Mouse (Mus musculus): ENCODE data around the gene Flt4.

Gene Flt4

DNA sequence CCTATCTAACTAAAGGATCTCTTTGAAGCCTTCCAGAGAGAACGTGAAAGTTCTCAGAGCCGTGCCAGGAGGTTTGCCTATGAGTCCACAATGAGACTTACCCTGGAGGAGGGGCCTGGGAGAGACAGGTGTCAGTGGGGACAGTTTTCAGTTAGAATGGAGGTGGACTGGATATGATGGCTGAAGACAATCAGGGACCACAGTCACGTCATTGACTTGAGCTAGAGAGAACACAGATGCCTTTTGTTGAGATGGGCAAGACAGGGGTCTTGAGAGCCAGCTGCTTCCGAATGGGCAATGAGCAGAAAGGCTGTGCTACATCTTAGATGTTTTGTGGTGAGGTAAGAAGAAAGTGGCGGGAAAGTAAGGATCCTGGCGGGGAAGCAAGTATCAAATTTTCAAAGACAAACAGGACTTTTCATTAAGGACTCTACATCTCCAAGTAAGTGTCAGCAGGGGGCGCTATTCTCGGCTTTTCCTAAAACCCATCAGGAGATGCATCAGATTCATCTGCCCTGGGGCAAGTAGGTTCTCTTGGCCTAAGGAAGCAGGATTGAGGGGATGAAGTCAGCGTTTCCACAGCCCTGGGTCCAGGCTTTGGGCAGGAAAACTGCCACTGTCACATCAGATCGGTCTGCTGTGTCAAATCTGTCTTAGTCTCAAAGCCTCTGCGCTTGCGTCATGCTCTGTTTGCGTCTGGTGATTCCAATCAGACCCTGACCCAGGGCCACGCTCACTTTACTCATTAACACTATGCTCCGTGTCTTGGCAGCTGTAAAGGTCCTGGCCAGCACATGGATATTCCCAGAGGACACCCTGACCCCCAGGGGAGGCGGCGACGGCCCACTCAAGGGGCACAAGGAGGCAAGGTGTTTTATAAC lies 41.3 kb downstream of the Flt4 start:
- DNase-seq (ENCODE audit: low spot score in 2 of 2) = no peak

DNA sequence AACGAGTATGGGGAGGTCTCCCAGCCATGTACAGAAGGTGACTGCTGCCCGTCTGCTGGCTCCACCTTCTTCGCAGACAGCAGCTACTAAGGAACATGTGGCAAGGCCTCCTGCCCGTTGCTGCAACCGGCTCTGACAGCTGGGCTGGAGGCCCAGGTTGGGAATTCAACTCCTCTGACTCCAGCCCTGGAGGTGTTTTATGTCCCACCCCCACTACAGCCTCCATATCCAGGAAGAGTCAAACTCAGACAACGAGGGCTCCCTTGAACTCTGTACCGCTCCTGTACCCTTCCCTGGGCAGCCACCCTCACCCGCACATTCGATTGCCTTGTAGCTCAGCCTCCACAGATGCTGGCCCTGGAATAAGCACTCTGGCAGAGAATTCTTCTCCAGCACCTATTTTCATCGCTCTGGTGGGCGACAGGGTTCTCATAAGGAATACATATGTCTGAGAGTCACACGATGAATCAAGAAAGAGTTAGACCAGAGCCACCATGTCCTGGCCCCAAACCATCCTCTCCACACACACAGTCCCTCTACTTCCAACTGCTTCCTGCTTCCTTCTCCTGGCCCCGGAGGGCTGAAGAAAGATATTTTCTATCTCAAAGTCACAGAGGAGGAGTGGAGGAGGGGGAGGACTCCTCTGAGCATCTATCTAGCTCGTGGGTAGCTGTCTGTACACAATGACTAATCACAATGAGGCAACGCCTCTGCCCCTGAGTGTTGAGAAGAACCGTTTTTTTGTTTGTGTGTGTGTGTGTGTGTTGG lies 42.1 kb downstream of the Flt4 start:
- DNase-seq (ENCODE audit: low spot score in 2 of 2) = no peak

DNA sequence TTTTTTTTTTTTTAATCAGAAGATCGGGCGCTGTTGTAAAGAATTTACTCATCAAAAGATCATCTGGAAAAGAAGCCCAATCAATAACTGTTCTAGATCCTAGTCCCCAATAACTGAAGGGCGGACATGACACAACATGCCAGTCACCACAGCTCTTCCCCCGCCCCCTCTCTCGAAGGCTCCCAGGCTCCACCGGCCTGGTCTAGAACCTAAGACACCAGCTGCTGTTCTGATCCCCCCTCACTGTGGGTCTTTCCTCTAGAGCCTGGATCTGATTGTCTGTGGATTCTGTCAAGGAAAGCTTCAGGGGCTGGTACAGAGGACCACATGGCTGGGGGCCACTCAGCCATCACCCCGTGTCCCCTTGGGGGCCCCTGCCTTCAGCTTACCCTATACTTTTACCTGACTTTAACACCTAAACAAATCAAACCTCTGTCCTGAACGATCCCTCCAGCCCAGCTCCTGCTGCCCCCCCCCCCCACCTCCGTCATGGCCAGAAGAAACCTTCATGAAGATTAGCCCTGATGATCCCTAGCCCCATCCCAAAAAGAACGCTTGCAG lies 42.8 kb downstream of the Flt4 start:
- no peak for DNase-seq (ENCODE audit: low spot score in 2 of 2)

DNA sequence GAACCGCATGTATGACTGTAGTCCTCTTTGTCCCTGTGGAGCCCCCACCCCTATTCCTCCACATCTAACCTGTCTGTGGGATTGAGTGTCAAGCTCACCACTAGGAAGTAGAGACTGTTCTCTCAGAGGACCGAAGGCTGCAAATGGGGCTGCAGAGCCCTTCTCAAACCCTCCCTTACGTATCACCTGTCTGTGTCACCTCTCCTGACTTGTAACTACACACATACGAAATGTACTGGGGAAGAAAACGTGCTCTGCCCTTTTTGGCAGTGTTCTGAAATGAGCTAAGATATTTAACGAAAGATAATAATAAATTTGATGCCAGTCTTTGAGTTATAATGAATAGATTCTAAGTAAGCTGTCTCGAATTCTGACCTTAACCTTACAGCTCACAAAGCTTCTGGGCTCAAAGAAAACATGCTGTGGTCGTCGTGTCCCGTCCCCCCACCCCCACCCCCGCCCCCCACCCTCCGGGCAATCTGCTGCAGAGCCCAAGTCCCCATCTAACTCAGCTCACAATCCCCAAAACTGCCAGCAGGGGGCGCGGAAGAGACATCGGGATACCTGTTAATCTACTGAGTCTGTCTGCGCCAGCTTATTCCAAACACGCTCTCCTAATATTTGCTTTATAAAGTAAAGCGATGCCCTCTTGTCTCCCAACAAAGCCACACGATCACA lies 43.5 kb downstream of the Flt4 start:
- DNase-seq (ENCODE audit: low spot score in 2 of 2) = peak; percentile 84 to 89

DNA sequence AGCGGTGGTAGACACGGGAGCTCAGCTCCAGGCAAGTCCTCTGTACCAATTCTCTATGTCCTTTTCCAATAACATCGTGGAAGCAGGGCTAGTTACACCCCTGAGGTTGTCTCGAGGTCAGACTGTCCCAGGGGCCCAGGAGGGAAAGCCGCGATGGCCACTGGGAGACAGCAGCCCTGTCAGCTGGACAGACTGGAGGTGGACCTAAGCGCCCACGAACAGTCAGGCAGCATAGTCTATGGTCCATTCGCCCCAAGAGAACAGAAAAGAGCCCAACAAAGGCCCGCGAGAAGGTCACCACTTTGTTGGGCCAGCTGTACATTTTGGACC lies 44.0 kb downstream of the Flt4 start:
- DNase-seq (ENCODE audit: low spot score in 2 of 2) = no peak

DNA sequence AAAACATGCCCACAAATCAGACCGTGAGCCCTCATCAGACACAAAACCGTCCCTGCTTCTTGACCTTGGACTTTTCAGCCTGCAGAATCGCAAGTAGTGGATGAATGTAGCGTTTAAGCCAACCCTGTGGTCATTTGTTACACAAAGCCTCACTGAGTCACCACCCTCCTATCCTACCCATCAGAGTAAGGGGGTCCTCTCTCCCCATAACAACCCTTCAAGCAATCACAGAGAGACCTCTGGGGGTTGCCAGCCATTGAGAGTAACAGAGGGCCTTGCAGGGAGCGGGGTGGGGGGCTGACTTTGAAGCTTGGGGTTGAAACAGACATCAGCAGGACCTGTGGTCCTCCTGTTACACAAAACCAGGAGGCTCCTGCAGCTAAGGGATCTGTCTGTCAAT lies 45.6 kb downstream of the Flt4 start:
- DNase-seq (ENCODE audit: low spot score in 2 of 2) = no peak

DNA sequence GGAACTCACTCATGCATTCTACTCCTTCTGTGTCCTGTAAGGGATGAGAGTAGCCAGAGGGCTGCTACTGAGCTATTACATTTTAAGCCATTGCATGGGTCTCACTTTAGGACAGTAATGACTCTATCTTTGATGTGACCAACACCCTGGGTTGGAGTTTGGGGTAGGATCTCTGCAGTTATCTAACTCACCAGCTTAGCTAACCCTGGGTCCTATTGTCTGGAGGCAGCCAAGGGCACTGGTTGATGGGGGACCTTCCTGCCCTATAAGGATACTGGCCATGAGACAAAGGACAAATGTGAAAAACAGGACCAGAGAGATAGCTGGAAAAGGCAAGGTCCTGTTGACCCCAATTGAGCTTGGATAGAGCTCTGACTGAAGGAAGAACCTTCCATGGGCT lies 46.4 kb downstream of the Flt4 start:
- DNase-seq (ENCODE audit: low spot score in 2 of 2) = no peak

DNA sequence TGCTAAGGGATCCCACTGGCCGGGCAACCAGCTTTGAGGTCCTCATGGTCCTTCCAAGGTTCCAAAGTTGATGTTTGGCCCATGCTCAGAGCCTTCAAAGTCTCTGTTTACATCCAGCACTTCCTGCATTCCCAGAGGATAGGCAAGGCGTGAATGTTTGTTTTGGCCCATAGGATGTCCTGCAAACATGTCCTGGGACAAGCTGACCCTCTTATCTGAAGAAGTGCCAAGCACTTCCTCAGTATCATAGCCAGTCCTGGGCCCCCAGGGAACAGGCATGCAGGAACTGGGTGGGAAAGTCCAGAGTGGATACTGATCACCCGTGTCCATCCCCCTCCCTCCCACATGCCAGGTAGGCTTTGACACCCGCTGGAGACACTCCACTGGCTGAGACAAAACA lies 49.0 kb downstream of the Flt4 start:
- DNase-seq (ENCODE audit: low spot score in 2 of 2) = no peak

DNA sequence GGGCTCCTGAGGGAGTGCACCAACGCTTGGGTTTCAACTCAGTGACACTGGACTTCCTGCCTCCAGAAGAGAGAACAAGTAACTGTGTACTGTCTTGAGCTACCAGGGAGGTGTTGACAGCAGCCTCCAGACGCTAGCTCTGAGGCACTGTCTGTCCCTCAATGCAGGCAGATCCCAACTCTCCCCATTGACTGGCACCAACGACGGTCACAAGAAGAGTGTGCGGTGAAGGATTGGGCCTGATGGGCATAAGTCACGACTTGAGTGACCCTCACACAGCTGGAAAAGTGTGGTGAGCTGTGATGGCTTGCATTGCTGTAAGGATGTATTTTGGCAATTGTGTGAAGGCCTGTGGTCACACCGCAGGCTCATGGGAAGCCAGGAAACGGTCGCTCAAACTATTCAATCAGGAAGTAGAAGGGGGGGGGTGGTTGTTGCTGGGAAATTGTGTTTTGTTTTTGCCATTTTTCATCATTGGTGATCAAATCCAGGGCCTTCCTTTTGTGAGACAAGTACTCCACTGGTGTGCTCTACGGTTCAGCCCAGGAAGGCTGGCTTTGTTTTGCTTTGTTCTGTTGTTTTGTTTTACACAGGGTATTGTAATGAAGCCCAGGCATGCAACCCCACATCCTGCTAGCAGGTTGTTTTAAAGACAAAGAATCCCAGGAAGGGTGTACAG lies 49.9 kb downstream of the Flt4 start:
- DNase-seq (ENCODE audit: low spot score in 2 of 2) = no peak

DNA sequence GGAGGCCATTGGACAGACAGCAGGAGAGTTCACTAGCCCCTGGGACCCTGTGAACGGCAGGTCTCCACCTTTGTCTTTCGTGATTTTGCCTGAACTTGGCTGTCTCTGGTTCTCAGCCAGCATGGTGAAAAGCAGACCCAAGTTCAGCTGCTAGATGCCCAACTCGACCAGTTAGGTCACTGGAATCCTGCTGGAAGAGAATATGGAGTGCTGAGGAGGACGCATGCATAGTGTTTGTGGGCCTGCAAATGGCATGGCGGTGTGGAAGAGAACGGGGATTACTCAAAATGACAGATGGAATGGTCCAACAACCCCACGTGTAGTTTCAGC lies 50.4 kb downstream of the Flt4 start:
- DNase-seq (ENCODE audit: low spot score in 2 of 2) = no peak

DNA sequence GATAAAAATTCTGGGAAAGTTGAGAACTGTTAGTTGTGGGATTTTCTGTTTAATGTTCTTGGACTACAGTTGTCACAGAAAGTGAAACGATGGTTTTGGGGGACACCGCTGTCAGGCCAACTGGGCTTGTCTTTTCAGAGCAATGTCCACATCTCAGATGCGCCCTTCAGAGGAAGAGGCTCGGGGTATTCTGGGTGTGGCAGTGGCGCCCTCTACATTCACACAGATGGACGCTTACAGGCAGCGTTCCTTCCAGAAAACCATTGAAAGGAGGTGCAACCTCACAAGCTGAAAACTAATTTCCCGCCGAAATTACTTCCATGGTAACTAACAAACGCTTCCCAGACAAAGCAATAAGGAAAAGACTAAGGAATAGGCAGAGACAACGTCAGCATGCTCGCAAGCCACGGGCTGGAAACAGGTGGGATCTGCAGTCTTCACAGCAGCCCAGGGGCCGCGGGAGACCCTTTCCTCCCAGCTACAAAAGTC lies 53.3 kb downstream of the Flt4 start:
- DNase-seq (ENCODE audit: low spot score in 2 of 2) = no peak

DNA sequence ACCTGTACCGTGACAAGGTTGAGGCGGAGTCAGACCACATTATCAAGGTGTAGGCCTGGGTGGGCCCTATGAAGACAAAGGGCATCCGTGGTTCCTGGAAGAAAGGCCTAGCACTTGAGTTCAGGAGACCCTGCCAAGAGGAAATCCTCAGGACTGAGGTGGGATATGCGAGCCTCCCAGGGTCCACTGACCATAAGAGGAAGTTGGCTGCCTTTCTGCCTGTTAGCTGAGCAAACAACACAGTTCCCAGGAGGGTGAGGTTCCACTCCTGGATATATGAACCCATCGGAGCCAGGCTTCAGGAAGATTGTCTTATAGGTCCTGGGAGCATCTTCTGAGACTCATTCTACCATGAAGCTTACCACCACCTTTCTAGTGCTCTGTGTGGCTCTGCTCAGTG lies 54.2 kb downstream of the Flt4 start, which contains the start of gene Scgb3a1:
Gene Scgb3a1, plus strand, starts transcription at position 301 of the 400 bp plus-strand sequence.
- no peak for DNase-seq (ENCODE audit: low spot score in 2 of 2)

DNA sequence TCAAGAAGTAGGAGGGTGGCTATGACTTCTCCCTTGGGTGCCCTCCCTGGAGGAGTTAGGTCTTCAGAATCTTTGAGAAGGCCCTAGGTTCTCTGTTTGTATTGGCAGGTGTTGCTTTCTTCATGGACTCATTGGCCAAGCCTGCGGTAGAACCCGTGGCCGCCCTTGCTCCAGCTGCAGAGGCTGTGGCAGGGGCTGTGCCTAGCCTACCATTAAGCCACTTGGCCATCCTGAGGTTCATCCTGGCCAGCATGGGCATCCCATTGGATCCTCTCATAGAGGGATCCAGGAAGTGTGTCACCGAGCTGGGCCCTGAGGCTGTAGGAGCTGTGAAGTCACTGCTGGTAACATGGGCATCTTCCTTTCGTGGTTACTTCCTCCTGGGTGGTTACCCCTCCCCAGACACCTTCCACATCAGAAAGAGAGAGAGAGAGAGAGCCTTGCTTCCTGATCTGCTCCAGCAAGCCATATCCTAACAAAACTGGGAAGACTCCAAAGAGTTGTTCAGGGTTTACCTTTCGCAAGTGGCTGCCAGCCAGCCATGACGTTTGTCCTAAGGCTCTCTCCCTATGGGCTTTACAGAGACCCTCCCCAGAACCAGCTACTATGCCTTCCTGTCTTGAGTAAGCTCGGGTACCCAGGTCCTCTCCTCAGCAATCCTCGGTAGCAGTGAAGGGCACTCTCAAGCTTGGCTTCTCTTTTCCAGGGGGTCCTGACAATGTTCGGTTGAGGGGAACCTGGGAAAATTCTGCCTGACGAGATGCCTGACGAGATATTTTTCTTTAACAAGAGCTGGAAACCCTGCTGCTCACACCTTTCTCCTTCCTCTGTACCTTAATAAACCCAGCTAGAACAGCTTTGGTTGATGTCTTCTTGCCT lies 55.4 kb downstream of the Flt4 start:
- no peak for DNase-seq (ENCODE audit: low spot score in 2 of 2)

DNA sequence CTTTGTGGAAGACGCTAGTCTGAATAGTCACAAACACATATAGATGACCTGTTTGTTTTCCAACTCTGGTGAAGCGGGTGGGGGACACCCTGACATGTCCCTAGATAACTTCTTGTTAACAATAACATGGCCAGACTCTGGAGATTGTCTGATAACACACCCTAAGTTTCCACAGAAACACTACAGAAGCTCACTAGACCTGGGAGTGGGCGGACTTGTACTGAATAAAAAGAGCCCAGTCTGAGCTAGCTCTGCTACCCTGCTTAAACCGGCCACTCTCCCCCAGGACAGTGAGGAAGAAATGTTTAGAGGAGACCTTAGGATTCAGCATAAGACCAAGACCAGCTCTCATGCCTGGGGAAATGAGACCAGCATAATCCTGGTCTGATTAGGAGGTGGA lies 56.4 kb downstream of the Flt4 start:
- DNase-seq (ENCODE audit: low spot score in 2 of 2) = no peak

DNA sequence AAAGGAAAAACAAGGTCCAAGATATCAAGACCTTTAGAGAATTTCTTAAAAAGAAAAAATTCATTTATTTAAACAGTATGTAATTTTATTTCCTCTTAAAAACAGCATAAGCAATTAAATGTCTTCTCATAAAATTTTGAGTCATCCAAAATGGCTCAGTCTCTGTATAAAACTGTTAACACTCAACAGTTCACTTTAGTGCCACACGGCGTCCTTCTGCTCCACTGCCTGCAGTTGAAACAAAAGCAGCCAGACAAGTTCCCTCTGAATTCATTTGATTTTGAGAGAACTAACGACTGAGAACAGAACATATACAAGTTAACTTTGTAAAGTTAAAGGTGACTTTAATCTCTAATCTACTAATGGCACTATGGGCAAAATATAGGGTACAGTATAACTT lies 64.4 kb downstream of the Flt4 start:
- DNase-seq (ENCODE audit: low spot score in 2 of 2) = no peak

DNA sequence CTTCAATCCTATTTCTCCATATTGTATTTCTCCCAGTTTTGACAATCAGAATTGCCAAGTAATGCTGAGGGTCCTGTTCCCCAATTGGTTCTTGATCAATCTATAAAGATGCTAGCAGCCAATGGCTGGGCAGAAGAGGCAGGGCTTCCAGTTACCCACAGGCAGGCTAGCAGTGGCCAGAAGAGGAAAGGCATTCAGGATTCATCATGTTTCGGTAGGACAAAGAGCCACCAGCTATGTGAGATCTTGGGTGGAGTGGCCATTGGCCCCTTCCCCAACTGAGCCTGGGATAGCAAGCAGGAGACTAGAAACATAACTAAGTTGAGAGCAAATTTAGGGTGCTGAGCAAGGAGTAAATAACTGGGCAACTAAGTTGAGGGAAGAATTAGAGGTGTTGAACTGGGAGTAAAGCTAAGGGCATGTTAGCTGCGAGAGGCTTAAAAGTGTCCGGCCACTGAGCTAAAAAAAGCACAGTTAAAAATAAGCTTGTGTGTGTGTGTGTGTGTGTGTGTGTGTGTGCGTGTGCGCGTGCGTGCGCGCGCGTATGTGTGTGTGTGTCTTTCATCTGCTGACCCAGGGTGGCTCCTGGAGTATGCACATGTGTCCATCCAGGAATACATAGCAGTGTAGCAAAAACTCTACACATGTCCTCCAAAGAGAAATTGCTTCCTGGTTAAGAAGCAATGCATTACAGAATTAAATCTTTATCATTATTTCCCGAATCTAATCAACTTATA lies 75.3 kb downstream of the Flt4 start:
- no peak for DNase-seq (ENCODE audit: low spot score in 2 of 2)

DNA sequence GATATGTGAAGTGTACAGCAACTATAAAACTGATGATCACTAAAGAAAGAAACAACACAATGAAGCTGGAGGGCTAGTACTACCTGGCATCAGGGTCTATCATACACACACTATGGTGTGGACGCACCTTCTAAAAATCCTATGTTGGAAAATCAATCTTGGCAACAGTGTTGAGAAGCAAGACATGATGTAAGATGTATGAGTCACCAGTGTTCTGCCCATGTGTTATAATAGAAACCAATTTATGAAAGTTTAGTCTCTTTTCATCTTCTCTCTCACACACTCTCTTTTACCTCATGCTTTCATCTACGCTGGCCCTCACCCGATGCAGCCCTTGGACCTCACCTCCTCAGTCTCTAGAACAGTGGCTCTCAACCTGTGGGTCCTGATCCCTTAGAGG lies 86.0 kb downstream of the Flt4 start:
- DNase-seq (ENCODE audit: low spot score in 2 of 2) = no peak

DNA sequence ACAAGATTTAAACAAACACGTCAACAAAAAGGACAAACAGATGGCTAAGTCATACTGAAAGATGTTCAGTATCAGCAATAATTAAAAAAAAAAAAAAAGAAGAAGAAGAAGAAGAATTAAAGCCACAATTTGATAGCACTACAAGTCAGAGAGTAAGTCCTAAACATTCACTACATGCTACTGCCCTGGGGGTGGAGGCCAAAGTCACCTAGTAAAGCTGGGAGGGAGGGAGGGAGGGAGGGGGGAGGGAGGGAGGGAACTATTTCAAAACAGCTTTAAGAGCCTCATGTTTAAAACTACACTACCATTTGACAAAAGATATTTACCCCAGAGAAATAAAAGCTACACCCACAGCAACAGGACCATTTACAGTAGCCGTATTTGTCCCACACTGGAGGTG lies 86.6 kb downstream of the Flt4 start:
- no peak for DNase-seq (ENCODE audit: low spot score in 2 of 2)

DNA sequence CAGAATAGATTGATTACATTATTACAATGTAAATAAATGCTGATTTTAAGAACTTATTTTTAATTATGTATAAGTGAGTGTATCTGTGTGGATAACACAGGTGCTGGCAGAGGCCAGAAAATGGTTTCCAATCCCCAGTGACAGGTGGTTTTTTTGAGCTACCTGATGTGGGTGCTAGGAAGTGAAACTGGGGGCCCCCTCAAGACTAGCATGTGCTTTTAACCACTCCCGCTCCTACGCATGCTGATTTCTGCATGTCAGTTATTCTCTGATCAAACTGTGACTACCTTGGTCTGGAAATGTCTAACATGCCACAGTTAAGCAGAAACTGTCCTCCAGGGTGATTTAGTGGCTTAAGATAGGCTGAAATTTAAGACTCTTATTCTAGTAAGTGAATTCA lies 87.4 kb downstream of the Flt4 start:
- no peak for DNase-seq (ENCODE audit: low spot score in 2 of 2)

DNA sequence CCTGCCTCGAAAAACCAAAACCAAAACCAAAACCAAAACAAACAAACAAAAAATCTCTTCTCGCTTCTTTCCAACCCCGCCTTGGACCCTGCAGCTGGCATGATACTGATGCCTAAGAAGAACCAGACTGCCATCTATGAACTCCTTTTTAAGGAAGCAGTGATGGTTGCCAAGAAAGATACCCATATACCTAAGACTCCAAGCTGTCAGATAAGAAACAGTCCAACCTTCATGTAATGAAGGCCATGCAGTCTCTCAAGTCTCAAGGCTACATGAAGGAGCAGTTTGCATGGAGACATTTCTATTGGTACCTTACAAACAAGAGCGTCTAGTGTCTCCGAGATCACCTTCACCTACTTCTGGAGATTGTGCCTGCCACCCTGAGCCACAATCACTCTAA lies 88.7 kb downstream of the Flt4 start:
- DNase-seq (ENCODE audit: low spot score in 2 of 2) = no peak
